Mouse (Mus musculus) v-Abl transformed pro-B cells (cell line): ENCODE data around the gene Dnmt3a.
"Not testable (repeated sequence)": the region's sequence is repeated elsewhere in the genome, so short reads cannot be mapped to it uniquely, and the experiment has no call there.

ENCODE experiments used
- in situ Hi-C, 2 experiments: fragments of 400-800 bp; cut with MboI; formaldehyde crosslinking; loops; one replicate each; pipeline ENCODE4 v1.15.1; 2025; ENCODE audit not compliant: unreplicated experiment in 2 of 2

Gene Dnmt3a

DNA sequence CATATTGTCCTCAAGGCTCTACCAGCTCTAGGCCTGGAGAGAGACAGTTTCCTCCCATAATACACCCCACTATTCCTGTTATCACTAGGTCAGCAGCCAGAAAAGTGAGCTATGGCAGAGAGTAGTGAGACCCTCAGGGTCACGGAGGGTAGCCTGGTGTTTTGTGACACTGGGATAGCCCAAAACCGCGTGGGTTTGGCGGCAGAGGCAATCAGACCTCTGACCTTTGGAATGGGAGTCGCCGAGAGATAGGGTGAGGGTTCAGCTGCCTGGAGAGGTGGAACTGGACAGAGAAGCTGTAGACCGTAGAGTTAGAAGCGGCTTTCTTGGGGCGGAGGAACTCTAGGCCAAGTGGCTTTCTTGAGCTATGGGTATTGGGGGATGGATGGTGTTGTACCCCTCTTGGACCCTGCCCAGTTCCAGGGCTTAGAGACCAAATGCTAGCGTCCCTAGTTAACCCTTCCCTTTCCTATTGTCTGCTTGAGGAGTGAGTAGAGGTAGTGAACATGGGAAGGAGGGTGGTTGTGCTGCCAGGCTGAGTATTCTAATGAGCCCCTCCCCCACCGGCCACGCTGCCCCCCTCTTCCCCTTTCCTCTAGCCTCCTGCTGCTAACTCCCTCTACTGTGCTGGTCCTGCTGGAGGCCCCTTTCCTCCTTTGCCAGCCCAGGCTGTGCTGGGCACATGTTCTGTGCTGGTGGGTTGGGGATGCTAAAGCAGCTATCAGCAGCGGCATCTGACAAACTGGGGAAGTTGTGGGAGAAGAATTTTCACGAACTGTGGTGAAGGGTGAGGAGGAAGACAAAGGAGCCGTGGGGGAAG lies 86.6 kb downstream of the Dnmt3a start:
- in situ Hi-C loops = no loop called here

DNA sequence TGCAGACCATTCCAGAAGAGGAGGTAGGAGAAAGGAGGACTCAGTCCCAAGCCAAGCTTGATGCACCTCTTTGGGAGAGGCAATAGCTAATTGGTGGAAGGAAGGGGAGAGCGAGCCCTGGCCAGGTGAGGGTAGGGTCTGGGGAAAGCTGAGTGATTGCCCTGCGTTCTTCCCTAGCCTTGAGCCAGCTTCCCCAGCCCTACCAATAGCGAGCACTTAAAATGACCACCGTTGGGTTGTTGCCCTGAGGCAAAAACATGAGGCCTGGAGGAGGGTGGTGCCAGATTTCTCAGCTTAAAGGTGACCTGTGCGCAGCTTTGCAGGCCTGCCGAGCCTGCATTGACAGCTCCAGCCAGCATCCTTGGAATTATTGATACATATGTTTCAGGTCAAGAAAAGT lies 87.5 kb downstream of the Dnmt3a start:
- in situ Hi-C loops = no loop called here

DNA sequence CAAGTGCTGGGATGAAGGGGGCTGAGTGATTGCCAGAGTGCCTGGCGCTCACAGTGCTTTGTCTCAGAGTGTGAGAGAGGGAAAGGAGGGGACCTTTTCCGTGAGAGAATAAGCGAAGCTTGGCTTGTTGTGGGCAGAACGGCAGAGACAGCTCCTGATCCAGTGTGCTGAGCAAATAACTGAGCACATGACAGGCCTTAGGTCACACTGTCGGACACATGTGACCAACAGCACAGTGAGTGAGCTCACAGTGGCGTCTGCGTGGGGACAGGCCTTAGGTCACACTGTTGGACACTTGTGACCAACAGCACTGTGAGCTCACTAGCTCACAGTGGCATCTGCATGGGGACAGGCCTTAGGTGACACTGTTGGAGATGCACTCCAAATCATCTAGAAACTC lies 88.7 kb downstream of the Dnmt3a start:
- in situ Hi-C loops = no loop called here

DNA sequence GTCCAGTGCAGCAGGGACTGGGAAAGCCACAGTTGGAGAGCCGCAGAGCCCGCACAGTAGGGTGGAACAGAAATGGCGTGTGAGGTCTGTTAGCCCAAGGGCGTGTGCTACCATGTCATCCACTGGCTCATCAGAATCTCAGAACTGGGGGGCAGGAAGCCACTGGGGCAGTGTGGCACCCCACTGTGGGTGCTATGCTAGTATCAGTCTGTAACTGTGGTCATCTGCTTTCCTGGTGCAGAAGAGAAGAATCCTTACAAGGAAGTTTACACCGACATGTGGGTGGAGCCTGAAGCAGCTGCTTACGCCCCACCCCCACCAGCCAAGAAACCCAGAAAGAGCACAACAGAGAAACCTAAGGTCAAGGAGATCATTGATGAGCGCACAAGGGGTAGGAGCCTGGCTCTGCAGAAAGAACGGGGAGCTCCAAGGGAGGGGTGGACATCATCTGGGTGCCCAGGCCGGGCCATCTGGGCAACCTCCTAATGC lies 91.3 kb downstream of the Dnmt3a start:
- in situ Hi-C loops = no loop called here

DNA sequence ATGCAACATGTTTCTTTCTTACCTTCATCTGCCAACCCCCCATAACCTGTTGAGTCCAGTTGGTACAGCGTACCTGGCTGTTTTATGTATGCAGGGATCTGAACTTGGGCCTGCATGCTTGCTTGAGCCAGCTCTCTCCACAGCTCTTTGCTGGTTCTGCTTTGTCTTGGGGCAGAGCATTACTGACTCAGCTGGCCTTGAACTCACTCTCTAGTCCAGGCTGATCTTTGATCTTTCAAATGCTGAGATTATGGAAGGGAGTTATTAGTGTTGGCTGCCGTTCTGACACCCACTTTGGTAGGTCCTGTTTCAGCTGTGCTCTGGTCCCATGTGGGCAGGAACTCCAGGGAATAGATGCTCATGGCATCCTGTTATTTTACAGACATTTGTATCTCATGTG lies 93.0 kb downstream of the Dnmt3a start:
- in situ Hi-C loops = no loop called here

DNA sequence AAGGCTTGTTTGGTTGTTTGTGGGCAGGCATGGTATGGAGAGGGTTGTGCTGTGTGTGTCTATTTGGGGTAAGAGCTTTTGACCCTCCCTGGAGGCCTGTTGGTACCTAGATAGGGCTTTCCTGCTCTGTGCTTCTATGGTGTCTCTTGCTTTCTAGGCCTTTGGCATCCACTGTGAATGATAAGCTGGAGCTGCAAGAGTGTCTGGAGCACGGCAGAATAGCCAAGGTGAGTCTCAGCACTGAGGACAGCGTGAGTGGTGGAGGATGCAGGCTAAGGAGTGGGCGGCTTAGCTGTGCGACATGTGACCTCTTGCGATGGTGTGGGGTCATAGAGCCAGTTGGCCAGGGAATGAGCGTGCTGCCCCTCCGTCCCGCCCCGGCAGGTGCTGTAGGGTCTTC lies 99.6 kb downstream of the Dnmt3a start:
- in situ Hi-C loops = loop anchor here in 1 of 2 experiments (25.0 kb wide), 1 partner anchor 1057 kb away; no protein-coding TSS in a partner anchor

DNA sequence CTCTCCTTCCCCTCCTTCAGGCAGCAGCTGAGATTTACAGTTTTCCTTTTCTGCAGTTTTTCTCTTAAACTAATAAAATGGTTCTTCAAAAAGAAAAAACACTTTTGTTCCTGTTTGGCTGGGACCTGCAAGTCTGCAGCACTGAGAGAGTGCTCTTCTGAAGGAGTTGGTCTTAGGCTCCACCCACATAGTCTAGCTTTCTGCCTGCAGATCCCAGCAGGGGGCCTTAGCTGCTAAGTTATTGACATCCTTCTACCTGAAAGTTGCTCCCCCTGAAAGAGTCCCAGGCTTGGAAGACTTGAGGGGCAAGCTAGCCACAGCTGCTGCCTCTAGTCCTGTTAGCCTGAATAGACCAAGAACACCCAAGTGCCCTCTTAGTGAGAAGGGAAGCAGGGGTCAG lies 100.5 kb downstream of the Dnmt3a start:
- in situ Hi-C loops = loop anchor here in 1 of 2 experiments (25.0 kb wide), 1 partner anchor 1056 kb away; no protein-coding TSS in a partner anchor

DNA sequence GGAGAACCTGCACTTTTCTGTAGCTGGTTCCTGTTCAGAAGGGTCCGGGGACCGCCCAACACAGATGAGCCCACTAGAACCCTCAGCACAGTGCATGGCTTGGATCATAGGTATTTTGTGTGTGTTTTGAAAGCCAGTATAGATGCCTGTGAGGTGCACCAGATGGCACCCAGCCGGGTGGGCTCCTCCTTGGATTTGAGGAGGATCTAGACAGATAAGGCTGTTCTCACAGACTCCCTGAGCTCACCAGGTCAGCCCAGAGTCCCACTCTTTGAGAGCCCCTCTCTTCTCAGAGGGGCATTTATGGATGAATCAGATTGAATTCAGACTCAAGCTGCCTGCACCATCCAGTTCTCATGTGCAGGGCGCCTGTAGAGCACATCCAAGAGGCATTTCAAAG lies 101.2 kb downstream of the Dnmt3a start:
- in situ Hi-C loops = loop anchor here in 1 of 2 experiments (25.0 kb wide), 1 partner anchor 1055 kb away; no protein-coding TSS in a partner anchor

DNA sequence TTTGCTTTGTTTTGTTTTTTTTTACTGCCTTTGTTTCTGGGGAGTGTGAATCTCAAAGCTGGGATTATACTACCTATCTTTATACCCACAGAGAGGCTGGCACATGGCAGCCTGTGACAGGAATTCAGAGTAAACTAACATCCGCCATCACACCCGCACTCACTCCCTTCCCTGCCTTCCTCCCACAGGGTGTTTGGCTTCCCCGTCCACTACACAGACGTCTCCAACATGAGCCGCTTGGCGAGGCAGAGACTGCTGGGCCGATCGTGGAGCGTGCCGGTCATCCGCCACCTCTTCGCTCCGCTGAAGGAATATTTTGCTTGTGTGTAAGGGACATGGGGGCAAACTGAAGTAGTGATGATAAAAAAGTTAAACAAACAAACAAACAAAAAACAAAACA lies 101.6 kb downstream of the Dnmt3a start:
- in situ Hi-C loops = loop anchor here in 1 of 2 experiments (25.0 kb wide), 1 partner anchor 1055 kb away; no protein-coding TSS in a partner anchor

DNA sequence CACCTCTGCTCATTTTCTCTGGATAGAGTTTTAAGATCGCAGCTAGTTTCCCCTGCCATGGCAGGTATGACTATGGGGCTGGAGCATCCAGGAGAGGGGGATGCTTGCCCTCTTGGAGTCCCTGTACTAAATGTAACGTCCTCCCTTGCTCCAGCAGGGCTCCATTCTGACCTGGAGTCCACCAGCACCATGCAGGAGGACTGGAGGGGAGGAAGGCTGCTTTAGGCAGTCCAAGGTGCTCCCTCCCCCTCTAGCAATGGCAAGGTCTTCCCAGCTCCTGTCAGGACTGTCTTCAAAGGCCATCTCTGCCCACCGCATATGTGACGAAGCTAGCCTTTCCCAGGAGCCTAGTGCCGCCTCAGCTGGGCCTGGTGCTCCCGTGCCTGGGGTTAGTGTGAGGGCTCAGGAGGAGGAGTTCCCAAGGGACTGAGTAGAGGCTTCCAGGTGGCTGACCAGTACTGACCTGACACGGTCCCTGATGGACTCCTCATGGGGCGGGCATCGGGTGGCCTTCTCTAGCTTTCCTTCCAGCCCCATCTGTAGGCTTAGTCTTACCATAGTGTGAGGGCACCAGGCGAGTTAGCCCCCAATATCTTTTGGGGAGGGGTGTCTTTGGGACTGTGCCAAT lies 104.8 kb downstream of the Dnmt3a start:
- in situ Hi-C loops = loop anchor here in 1 of 2 experiments (10.0 to 25.0 kb wide), 2 partner anchors 226 to 1052 kb away; no protein-coding TSS in a partner anchor

DNA sequence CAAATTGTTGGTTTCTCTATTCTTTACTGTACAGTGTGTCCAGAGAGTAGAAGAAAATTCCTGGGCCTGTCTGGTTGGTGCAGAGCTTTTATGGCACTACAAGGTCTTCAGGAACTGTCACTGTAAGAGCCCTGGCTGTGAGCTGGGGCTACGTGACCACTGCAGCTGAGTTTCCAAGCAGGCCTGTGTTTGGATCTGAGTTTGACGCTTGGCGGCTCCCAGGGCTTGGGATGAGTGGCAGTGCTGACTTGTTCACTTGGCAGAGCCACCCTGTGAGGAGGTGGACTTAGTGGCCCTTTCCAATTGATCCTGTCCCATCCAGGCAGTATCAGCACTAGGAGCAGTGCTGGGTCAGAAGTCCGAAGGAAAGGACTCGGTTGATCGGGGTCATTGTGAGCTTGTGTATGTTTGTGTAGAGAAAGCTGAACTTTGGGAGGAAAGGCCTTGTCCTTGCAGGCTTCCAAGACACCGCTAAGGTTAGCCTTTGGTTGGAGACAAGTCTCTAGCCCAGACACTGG lies 106.1 kb downstream of the Dnmt3a start:
- in situ Hi-C loops = loop anchor here in 1 of 2 experiments (10.0 to 25.0 kb wide), 2 partner anchors 227 to 1050 kb away; no protein-coding TSS in a partner anchor

DNA sequence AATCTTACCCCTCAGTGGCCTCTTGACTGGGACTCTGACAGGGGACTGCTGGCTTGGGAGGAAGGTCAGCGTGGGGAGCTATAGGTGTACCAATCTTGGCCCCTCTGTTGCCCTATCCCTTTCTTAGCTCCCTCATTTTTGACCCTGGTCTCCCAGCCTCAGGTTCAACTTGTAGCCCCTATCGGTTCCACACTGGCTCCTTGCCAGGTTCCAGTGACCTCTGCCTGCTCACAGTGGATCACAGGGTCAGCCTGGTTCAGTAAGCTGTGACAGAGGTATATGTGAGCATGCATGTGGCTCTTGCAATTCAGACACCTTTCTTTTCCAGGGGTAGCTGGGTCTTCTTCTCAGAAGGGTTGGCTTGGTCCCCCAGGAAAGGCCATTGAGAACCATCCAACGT lies 110.0 kb downstream of the Dnmt3a start:
- in situ Hi-C loops = loop anchor here in 1 of 2 experiments (10.0 to 25.0 kb wide), 2 partner anchors 231 to 1046 kb away; no protein-coding TSS in a partner anchor

DNA sequence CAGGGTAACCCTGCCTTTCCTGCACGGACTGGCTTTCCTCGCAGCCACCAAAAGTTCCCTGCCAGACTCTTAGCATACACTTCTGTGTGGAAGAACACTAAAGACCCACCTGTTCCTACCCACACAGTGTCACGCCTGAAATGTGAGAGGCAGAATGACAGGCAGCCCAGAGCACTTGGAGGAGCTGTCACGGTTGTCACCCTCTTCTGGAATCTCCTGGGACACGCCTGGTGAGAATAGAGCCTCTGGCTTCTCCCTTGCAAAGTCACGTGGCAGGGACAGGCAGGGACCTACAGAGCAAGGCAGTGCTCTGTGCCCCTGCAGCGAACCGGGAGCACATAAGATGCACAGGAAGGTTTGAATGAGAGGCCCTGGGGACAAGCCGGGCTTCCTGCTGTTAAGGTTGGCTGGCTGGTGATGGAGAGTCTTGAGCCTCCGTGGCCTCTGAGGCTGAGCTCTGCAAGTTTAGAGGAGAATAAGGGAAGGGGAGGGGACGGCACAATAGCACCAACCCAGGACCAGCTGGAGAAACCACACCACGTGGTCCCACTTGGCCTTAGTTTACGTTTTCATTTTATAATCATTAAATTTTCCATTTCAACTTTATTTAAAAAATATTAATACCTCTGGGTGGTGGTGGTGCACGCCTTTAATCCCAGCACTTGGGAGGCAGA lies 112.0 kb downstream of the Dnmt3a start:
- in situ Hi-C loops = loop anchor here in 1 of 2 experiments (10.0 to 25.0 kb wide), 2 partner anchors 233 to 1044 kb away; no protein-coding TSS in a partner anchor

DNA sequence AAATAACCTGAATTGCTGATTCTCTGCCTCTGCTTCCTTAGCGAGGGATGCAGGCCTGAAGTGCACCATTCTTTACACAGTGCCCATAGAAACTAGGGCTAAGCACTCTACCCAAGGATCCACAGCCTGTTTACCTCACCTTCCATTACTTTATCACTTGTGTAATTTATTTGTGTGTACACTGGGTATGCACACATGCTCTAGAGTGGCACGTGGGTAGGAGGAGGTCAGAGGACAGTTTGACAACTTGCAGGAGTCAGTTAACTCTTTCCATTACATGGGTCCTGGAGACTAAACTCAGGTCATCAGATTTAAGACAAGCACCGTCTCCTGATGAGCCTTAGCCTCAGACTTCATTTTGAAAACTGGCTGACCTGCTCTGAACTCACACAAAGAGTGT lies 112.8 kb downstream of the Dnmt3a start:
- in situ Hi-C loops = loop anchor here in 1 of 2 experiments (10.0 to 25.0 kb wide), 2 partner anchors 234 to 1044 kb away; no protein-coding TSS in a partner anchor

DNA sequence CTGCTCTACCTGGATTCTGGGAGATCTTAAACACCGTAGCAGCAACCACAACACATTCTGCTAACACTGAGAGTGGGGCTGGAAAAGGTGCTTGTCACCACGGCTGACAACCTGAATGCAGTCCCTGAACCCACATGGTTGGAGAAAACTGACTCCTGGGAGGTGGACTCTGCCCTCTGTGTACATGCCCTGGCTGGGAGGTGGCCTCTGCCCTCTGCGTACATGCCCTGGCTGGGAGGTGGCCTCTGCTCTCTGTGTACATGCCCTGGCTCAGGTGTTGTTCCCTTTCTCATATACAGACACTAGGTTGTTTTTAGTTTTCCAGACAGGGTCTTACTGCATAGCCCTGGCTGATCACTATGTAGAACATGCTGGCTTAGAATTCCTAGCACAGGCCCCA lies 113.6 kb downstream of the Dnmt3a start:
- in situ Hi-C loops = loop anchor here in 1 of 2 experiments (10.0 to 25.0 kb wide), 2 partner anchors 235 to 1043 kb away; no protein-coding TSS in a partner anchor

DNA sequence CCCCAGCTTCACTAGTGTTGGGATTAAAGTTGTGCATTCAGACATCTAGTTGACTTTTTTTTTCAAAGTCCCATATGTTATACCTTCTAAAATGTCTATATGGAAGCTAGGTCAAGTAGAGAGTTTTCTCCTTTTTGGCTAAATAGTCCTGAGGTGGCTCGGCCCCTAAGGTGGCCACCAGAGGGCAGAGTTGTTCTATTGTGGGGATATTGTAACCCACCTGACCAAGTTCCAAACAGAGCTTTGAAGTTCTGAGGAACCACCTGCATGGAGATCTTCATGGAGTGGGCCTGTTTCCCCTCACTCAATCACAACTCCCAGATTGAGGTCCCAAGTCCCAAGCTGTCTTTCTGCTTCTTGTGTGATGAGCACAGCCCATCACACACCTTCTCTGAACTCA lies 120.3 kb downstream of the Dnmt3a start:
- in situ Hi-C loops = loop anchor here (5.0 to 10.0 kb wide), 2 partner anchors 151 to 261 kb away; no protein-coding TSS in a partner anchor

DNA sequence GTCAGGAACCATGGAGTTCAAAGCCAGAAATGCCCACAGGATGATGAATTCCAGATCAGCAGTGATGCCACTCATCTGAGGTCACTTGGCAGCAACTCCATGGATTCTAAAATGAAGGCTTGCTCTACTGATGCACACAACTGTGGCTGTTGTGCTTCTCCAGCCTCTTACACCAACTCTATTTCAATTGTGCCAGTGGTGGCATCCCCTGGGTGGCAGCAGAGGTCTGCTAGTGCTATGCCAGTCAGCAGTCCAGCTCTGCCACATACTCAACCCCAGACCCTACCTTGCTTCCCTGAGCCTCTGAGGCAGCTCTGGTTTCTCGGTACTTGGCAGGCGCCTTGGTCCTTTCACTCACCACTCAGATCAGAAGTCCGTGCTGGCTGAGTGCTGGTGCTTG lies 123.0 kb downstream of the Dnmt3a start:
- in situ Hi-C loops = loop anchor here (5.0 to 10.0 kb wide), 2 partner anchors 148 to 264 kb away; no protein-coding TSS in a partner anchor

DNA sequence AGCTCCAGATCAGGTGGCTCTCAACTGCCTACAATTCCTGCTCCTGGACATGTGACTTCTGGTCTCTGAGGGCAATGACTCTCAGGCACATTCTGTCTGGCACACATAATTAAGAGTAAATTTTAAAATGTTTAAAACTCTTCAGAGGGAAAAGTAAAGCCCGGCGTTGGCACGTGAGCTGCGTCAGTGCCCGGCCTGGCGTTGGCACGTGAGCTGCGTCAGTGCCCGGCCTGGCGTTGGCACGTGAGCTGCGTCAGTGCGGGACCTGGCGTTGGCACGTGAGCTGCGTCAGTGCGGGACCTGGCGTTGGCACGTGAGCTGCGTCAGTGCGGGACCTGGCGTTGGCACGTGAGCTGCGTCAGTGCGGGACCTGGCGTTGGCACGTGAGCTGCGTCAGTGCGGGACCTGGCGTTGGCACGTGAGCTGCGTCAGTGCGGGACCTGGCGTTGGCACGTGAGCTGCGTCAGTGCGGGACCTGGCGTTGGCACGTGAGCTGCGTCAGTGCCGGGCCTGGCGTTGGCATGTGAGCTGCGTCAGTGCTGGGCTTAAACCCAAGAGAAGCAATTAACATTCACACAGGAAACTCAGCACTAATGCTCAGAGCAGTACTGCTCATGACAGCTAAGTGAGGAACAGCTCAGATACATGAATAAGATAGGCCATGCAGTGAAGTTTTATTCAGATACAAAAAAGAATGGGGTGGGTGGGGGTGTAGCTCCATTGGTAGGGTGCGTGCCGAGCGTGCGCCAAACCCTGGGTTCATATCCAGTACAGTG lies 124.5 kb downstream of the Dnmt3a start:
- in situ Hi-C loops = not testable (repeated sequence)

DNA sequence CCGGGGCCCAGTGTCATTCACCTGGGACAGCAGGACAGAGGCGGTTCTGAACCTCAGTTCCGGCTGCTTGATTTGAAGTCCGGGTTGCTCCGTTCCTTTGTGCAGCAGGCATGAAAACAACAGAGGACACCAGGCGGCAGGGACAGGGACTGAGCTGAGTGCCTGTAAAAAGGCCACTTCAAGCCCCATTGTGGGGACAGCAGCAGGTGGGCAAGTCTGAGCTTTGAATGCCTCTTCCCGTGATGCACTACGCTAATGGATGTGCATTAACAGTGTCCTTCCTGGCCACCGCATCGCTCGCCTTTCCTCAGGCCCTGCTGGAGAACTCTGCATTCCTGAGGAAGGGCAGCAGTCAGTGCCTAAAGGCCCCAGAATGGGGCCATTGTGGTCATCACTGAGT lies 136.2 kb downstream of the Dnmt3a start:
- in situ Hi-C loops = no loop called here
